Mouse (Mus musculus): Measurements from ENCODE around the gene Atp10b.

- TF ChIP-seq TAL1 (IDR thresholded peaks at IDR 0.05; ENCODE audit: low read length) (no peak), GATA1 (IDR thresholded peaks at IDR 0.05; ENCODE audit: low read length) (no peak)
Measured at GRCm38 (mm10) chr11:43236360-43237039, 86.8 kb downstream of the Atp10b start.
